Mouse (Mus musculus) kidney, postnatal 25 days (tissue): Measurements from ENCODE around the gene Rhoc.
"Not testable (repeated sequence)": the region's sequence is repeated elsewhere in the genome, so short reads cannot be mapped to it uniquely, and the experiment has no call there.

Source experiments
- DNase-seq, 2 experiments: peaks; one replicate each; pipeline ENCODE4 v3.0.0; 2021; ENCODE audit warnings: mixed read lengths in 2 of 2

Gene Rhoc

GRCm38 (mm10) chr3:104788561-104789311 lies 561 bp downstream of the Rhoc start:
- DNase-seq: peak; percentile 87 to 94

- peak in 1 of 2 experiments; percentile 63 for DNase-seq
These were observed 1.1 kb downstream of the Rhoc start for GRCm38 (mm10) chr3:104789312-104789605.

- peak; percentile 68 to 77 for DNase-seq
These were observed 1.6 kb downstream of the Rhoc start for GRCm38 (mm10) chr3:104789822-104790221.

GRCm38 (mm10) chr3:104790401-104790937 lies 2.3 kb downstream of the Rhoc start:
- peak; percentile 52 to 81 for DNase-seq

- no peak for DNase-seq
These were observed 2.8 kb downstream of the Rhoc start for GRCm38 (mm10) chr3:104791017-104791416.

- DNase-seq: no peak
These were observed 3.5 kb downstream of the Rhoc start for GRCm38 (mm10) chr3:104791671-104792070.

GRCm38 (mm10) chr3:104792360-104793270 lies 4.4 kb downstream of the Rhoc start:
- no peak for DNase-seq

- peak; percentile 96 to 98 for DNase-seq
These were observed 6.0 kb downstream of the Rhoc start for GRCm38 (mm10) chr3:104793871-104794828.

- no peak for DNase-seq
These were observed 6.8 kb downstream of the Rhoc start for GRCm38 (mm10) chr3:104794953-104795470.

GRCm38 (mm10) chr3:104795661-104796340 lies 7.6 kb downstream of the Rhoc start:
- no peak for DNase-seq

GRCm38 (mm10) chr3:104796430-104797082 lies 8.4 kb downstream of the Rhoc start:
- peak; percentile 73 to 89 for DNase-seq

GRCm38 (mm10) chr3:104800681-104801080 lies 12.5 kb downstream of the Rhoc start:
- peak in 1 of 2 experiments; percentile 19 for DNase-seq

- peak in 1 of 2 experiments; percentile 19 for DNase-seq
These were observed 13.3 kb downstream of the Rhoc start for GRCm38 (mm10) chr3:104801481-104801880.

- no peak for DNase-seq
These were observed 16.1 kb downstream of the Rhoc start for GRCm38 (mm10) chr3:104804312-104804711.

GRCm38 (mm10) chr3:104805539-104805938 lies 17.4 kb downstream of the Rhoc start:
- DNase-seq: peak in 1 of 2 experiments; percentile 18

- DNase-seq: no peak
These were observed 23.6 kb downstream of the Rhoc start for GRCm38 (mm10) chr3:104811752-104812151.

GRCm38 (mm10) chr3:104812254-104812653 lies 24.1 kb downstream of the Rhoc start:
- no peak for DNase-seq

- DNase-seq: not testable (repeated sequence)
These were observed 25.1 kb downstream of the Rhoc start for GRCm38 (mm10) chr3:104813227-104813626.

GRCm38 (mm10) chr3:104814746-104815145 lies 26.6 kb downstream of the Rhoc start:
- DNase-seq: no peak

- DNase-seq: no peak
These were observed 27.2 kb downstream of the Rhoc start for GRCm38 (mm10) chr3:104815346-104815745.

- no peak for DNase-seq
These were observed 28.0 kb downstream of the Rhoc start for GRCm38 (mm10) chr3:104816130-104816529.
